In the genomic region with DNA sequence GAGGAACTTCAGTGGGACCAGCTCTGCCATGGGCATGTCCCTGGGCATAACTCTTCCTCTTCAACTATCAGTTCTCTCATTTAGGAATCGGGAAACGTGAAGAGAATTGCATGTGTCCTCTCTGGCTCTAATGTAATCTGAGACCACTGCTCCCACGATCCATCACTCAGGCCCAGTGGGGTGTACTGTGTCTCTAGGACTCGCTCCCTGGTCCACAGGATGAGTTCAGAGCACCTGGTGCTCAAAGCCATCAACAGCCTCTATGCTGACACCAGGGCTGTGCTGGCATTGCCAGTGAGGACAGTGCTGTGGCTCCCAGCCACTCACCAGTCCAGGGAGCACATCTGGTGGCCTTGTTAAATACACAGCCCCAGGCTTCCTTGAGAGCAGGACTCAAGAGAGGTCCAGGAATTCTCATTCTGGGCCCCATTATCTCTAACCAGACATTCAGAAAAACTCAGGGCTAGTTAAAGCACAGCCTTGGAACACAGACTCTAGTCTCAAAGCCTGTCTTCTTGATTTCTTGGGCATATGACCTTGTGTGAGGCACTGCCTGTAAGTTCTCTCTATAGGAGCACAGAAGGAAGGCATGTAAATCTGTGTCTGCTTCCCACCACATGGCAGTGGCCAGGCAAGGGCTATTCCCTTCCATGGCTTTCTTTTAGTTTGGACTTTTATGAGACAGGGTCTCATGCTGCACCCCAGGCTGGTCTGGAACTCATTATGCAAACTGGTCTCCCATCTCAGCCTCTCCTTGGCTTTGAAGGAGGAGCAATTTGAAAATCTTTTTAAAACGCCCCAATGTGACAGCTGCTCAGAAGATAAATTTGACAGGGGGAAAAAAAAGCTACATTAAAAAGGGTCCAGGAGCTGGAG, we compare ENCODE assay signal across 13 mouse cellular contexts.
DNase-seq lines count a peak whose midpoint lies in the region; ATAC-seq and TF ChIP-seq lines count a peak whose summit lies in the region.
"Had no signal": no experiment of that assay in that cellular context is flagged by ENCODE, and none has a peak within 500 bp of the region (broad histone marks: within the 10 kb centered on the region; RNA-seq: fewer than 3 reads in every experiment).

No protein-coding gene starts in this region.

- peak; percentile 7; the same call in 1 of the 2 replicates for ATAC-seq in forebrain, embryonic 13.5 days
- ATAC-seq in hindbrain, embryonic 14.5 days (ENCODE audit: low FRiP score): no peak
- no peak for ATAC-seq in neural tube, embryonic 15.5 days (ENCODE audit: low FRiP score)
- ATAC-seq: liver, embryonic 12.5 days had no signal

- H3K9ac ChIP-seq in forebrain, embryonic 13.5 days: no peak overlapping the region
- H3K9ac ChIP-seq in hindbrain, embryonic 14.5 days: no peak overlapping the region
- H3K9ac ChIP-seq in neural tube, embryonic 15.5 days (replicated peaks): no peak overlapping the region
- H3K9ac ChIP-seq: heart, embryonic 15.5 days; liver, embryonic 12.5 days had no signal

- peaks cover 77% of the 10 kb centered on the region for H3K4me1 ChIP-seq in forebrain, embryonic 13.5 days
- peaks cover 60% of the 10 kb centered on the region for H3K4me1 ChIP-seq in hindbrain, embryonic 14.5 days (replicated peaks; ENCODE audit: control insufficient read depth, insufficient read depth, low read length)
- H3K4me1 ChIP-seq in neural tube, embryonic 15.5 days: peaks cover 41% of the 10 kb centered on the region
- H3K4me1 ChIP-seq: liver, embryonic 12.5 days had no signal

- H3K27ac ChIP-seq in layer of hippocampus, adult 2 months: peak overlapping the region; percentile 11; the same call in 1 of the 2 replicates
- H3K27ac ChIP-seq in forebrain, embryonic 13.5 days: peak overlapping the region; percentile 67
- H3K27ac ChIP-seq in hindbrain, embryonic 14.5 days: peak overlapping the region; percentile 3; the same call in 1 of the 2 replicates
- H3K27ac ChIP-seq in neural tube, embryonic 15.5 days (replicated peaks): peak overlapping the region; percentile 33; the same call in 1 of the 2 replicates
- H3K27ac ChIP-seq: heart, embryonic 15.5 days; liver, embryonic 12.5 days; macrophage had no signal

- H3K27me3 ChIP-seq in forebrain, embryonic 13.5 days: no peaks in the 10 kb centered on the region
- no peaks in the 10 kb centered on the region for H3K27me3 ChIP-seq in hindbrain, embryonic 14.5 days (ENCODE audit: control insufficient read depth, insufficient read depth, low read length)
- H3K27me3 ChIP-seq in neural tube, embryonic 15.5 days (replicated peaks): no peaks in the 10 kb centered on the region
- H3K27me3 ChIP-seq: heart, embryonic 15.5 days; liver, embryonic 12.5 days had no signal

- no peak overlapping the region for H3K4me3 ChIP-seq in layer of hippocampus, adult 2 months
- no peak overlapping the region for H3K4me3 ChIP-seq in forebrain, embryonic 13.5 days
- H3K4me3 ChIP-seq in hindbrain, embryonic 14.5 days (replicated peaks; ENCODE audit: low read length): no peak overlapping the region
- no peak overlapping the region for H3K4me3 ChIP-seq in neural tube, embryonic 15.5 days (replicated peaks)
- H3K4me3 ChIP-seq: heart, embryonic 15.5 days; liver, embryonic 12.5 days had no signal

- TF ChIP-seq CTCF in layer of hippocampus, adult 2 months (conservative IDR thresholded peaks at IDR 0.05): no peak

- H3K4me2 ChIP-seq in forebrain, embryonic 13.5 days: no peak overlapping the region; the same call in 1 of the 2 replicates
- no peak overlapping the region for H3K4me2 ChIP-seq in hindbrain, embryonic 14.5 days (replicated peaks)
- no peak overlapping the region for H3K4me2 ChIP-seq in neural tube, embryonic 15.5 days
- H3K4me2 ChIP-seq: heart, embryonic 15.5 days; liver, embryonic 12.5 days had no signal

- no peaks in the 10 kb centered on the region for H3K9me3 ChIP-seq in forebrain, embryonic 13.5 days (replicated peaks)
- H3K9me3 ChIP-seq in hindbrain, embryonic 14.5 days (ENCODE audit: control insufficient read depth, low read length): no peaks in the 10 kb centered on the region
- no peaks in the 10 kb centered on the region for H3K9me3 ChIP-seq in neural tube, embryonic 15.5 days (replicated peaks)
- H3K9me3 ChIP-seq: heart, embryonic 15.5 days; liver, embryonic 12.5 days had no signal

- no peaks in the 10 kb centered on the region for H3K36me3 ChIP-seq in forebrain, embryonic 13.5 days (ENCODE audit: poor library complexity, severe bottlenecking)
- H3K36me3 ChIP-seq in hindbrain, embryonic 14.5 days (replicated peaks; ENCODE audit: control insufficient read depth, insufficient read depth): no peaks in the 10 kb centered on the region
- H3K36me3 ChIP-seq in neural tube, embryonic 15.5 days: no peaks in the 10 kb centered on the region
- H3K36me3 ChIP-seq: heart, embryonic 15.5 days; liver, embryonic 12.5 days had no signal

- no peak for DNase-seq in layer of hippocampus, adult 2 months (ENCODE audit: low spot score in 2 of 2)
- DNase-seq in layer of hippocampus, postnatal 14 days (ENCODE audit: low spot score in 2 of 2): no peak
- DNase-seq in hindbrain, embryonic 14.5 days (ENCODE audit: low spot score): no peak
- DNase-seq in urinary bladder, postnatal 14 days (ENCODE audit: low spot score): no peak
- DNase-seq in thymus, postnatal 25 days: no peak
- DNase-seq: cerebellum, postnatal 10 days; kidney, adult 18-20 months; right cerebral cortex, postnatal 14 days had no signal

- 49% methylated on average over 5 of the region's 5 CpGs for WGBS in forebrain, embryonic 13.5 days
- 30% methylated on average over 5 of the region's 5 CpGs for WGBS in hindbrain, embryonic 14.5 days
- WGBS in neural tube, embryonic 15.5 days: 38% methylated on average over 5 of the region's 5 CpGs

Comparison
In these comparisons a context has a peak if more than half of its experiments do, and no peak if none do; other contexts are left out.
1. H3K27ac ChIP-seq: peak in every context shown above with its lines; median percentile 67 in forebrain, embryonic 13.5 days; 33 in neural tube, embryonic 15.5 days; 11 in layer of hippocampus, adult 2 months; 3 in hindbrain, embryonic 14.5 days.